Mouse (Mus musculus) embryonic facial prominence, embryonic 10.5 days (tissue): Measurements from ENCODE around the gene AK157302. TPM values are rescaled to one million over a fixed set of nuclear protein-coding genes. Genes with fewer than 3 reads are reported as not detected.
"Not testable (repeated sequence)": the region's sequence is repeated elsewhere in the genome, so short reads cannot be mapped to it uniquely, and the experiment has no call there.

Experiments
- DNase-seq: peaks from one replicate; pipeline ENCODE4 v3.0.0-alpha.2; 2017; ENCODE audit warnings: low spot score
- H3K27ac ChIP-seq: fragments of 300-500 bp; sonication (generic); replicated peaks from 2 replicates; pipeline ENCODE4 v1.5.1; 2016; ENCODE audit warnings: mild to moderate bottlenecking
- H3K27me3 ChIP-seq: fragments of 300-500 bp; sonication (generic); replicated peaks from 2 replicates; pipeline ENCODE4 v1.6.1; 2016; ENCODE audit warnings: low read depth, mild to moderate bottlenecking; ENCODE audit not compliant: poor library complexity, severe bottlenecking
- H3K36me3 ChIP-seq: fragments of 300-500 bp; sonication (generic); replicated peaks from 2 replicates; pipeline ENCODE4 v1.6.1; 2016; ENCODE audit warnings: mild to moderate bottlenecking, moderate library complexity
- H3K4me1 ChIP-seq: fragments of 300-500 bp; sonication (generic); 2 replicates; pipeline ENCODE4 v1.6.1; 2016
- H3K4me3 ChIP-seq: fragments of 300-500 bp; sonication (generic); 2 replicates; pipeline ENCODE4 v1.5.1; 2016; ENCODE audit warnings: mild to moderate bottlenecking, moderate library complexity
- H3K9me3 ChIP-seq: fragments of 300-500 bp; sonication (generic); 2 replicates; pipeline ENCODE4 v1.6.1; 2016; ENCODE audit warnings: mild to moderate bottlenecking
- WGBS: fragments of 180-500 bp; shearing (Covaris S2); methylation state at CpG from one replicate; pipeline ENCODE4 v1.1.7; 2016; 5-methylcytosine and 5-hydroxymethylcytosine counted together
- polyA plus RNA-seq: library from polyadenylated mRNA; unstranded; fragments of >200 nt; fragmentation: Nextera tagmentation; extraction: Ambion mirVana; gene quantifications from 2 replicates; pipeline ENCODE4 v1.2.1, GENCODE M21; 2016

Gene AK157302
- polyA plus RNA-seq = 0.63 TPM in 1 of 2 replicates, not detected in the other

GRCm38 (mm10) chr13:21495080-21495479 lies at the start of gene AK157302:
Gene AK157302, plus strand, starts transcription at chr13:21495223.
- H3K36me3 ChIP-seq = no peaks in the 10 kb centered on the region
- 94% methylated on average over 21 of the region's 21 CpGs for WGBS
- H3K4me1 ChIP-seq = no peaks in the 10 kb centered on the region
- no peak within 1 kb of the TSS for H3K27ac ChIP-seq
- H3K4me3 ChIP-seq = no peak within 1 kb of the TSS
- no peaks in the 10 kb centered on the region for H3K9me3 ChIP-seq
- DNase-seq = no peak
- H3K27me3 ChIP-seq = no peaks in the 10 kb centered on the region

GRCm38 (mm10) chr13:21446796-21447195 lies 48.2 kb upstream of the AK157302 start:
- no peaks in the 10 kb centered on the region for H3K27me3 ChIP-seq
- peaks cover 79% of the 10 kb centered on the region for H3K36me3 ChIP-seq
- H3K9me3 ChIP-seq = no peaks in the 10 kb centered on the region
- DNase-seq = no peak
- H3K27ac ChIP-seq = no peak overlapping the region
- 93% methylated on average over 9 of the region's 9 CpGs for WGBS
- no peaks in the 10 kb centered on the region for H3K4me1 ChIP-seq
- no peak overlapping the region for H3K4me3 ChIP-seq

GRCm38 (mm10) chr13:21447856-21448614 lies 47.0 kb upstream of the AK157302 start:
- DNase-seq = no peak
- H3K4me1 ChIP-seq = peaks cover 10% of the 10 kb centered on the region
- H3K36me3 ChIP-seq = peaks cover 75% of the 10 kb centered on the region
- no peak overlapping the region for H3K4me3 ChIP-seq
- WGBS = 74% methylated on average over 16 of the region's 16 CpGs
- no peaks in the 10 kb centered on the region for H3K9me3 ChIP-seq
- no peaks in the 10 kb centered on the region for H3K27me3 ChIP-seq
- H3K27ac ChIP-seq = no peak overlapping the region

- Histone ChIP-seq H3K36me3 (peaks cover 25% of the 10 kb centered on the region), H3K4me1 (peaks cover 14% of the 10 kb centered on the region), H3K4me3 (peak overlapping the region; percentile 84), H3K27me3 (peaks cover 8% of the 10 kb centered on the region; the same call in 1 of the 2 replicates), H3K27ac (peak overlapping the region; percentile 89), H3K9me3 (no peaks in the 10 kb centered on the region)
- DNase-seq = no peak
- WGBS = 3% methylated on average over 13 of the region's 13 CpGs
These were observed 42.0 kb upstream of the AK157302 start for GRCm38 (mm10) chr13:21453042-21453441.

DNA sequence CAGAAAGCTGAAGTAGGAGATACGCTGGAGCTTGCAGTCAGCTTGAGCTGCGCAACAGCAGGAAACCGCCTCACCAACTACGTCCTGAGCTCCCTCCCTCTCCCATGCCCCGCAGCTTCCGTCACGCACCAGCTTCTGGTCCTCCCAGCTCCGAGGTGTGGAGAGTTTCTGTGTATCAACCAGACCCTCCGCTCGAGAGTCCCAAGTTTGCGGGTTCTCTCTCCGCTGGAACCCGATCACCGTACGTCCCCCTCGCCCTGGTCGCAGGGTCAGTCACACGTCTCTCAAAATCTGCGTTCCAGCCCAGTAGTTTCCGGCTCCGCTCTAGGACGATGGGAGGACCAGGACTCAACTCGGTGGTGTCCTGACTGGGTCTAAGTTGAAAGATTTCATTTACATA lies 41.6 kb upstream of the AK157302 start, which contains the start of gene Zscan26:
Gene Zscan26 (minus strand): TSS at position 282 of the 400 bp plus-strand sequence.
- peak within 1 kb of the TSS; percentile 84 for H3K4me3 ChIP-seq
- peaks cover 14% of the 10 kb centered on the region for H3K4me1 ChIP-seq
- WGBS = under 1% methylated on average over 23 of the region's 23 CpGs
- H3K27me3 ChIP-seq = peaks cover 8% of the 10 kb centered on the region; the same call in 1 of the 2 replicates
- peaks cover 21% of the 10 kb centered on the region for H3K36me3 ChIP-seq
- DNase-seq = peak; percentile 88
- H3K9me3 ChIP-seq = no peaks in the 10 kb centered on the region
- H3K27ac ChIP-seq = peak within 1 kb of the TSS; percentile 89

GRCm38 (mm10) chr13:21454133-21454532 lies 40.9 kb upstream of the AK157302 start:
- DNase-seq = no peak
- peaks cover 14% of the 10 kb centered on the region for H3K4me1 ChIP-seq
- no peaks in the 10 kb centered on the region for H3K9me3 ChIP-seq
- no peak overlapping the region for H3K27ac ChIP-seq
- WGBS = 91% methylated on average over 3 of the region's 3 CpGs
- peaks cover 15% of the 10 kb centered on the region for H3K36me3 ChIP-seq
- H3K27me3 ChIP-seq = peaks cover 8% of the 10 kb centered on the region; the same call in 1 of the 2 replicates
- H3K4me3 ChIP-seq = no peak overlapping the region; the same call in 1 of the 2 replicates

DNA sequence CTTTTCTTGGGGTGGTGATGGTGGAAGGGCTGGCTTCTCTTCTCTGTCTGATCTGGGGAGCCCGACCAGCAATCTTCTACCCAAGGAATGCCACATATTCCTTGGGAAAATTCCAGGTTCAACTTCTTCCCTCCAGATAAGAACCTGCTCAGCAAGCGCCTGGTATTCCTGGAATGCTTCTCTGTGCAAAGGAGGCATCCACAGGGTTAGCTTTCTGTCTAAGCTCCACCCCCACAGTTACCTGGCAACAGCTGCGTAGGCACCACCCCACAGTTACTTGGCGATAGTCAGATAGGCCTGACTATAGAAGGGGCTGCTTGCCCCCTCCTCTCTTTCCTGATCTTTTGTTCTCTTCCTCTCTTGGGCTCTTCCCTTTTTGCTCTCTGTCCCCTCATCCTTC lies 38.7 kb upstream of the AK157302 start:
- peaks cover 14% of the 10 kb centered on the region for H3K4me1 ChIP-seq
- WGBS = 14% methylated on average over 4 of the region's 4 CpGs
- peak; percentile 39 for DNase-seq
- peaks cover 8% of the 10 kb centered on the region; the same call in 1 of the 2 replicates for H3K27me3 ChIP-seq
- peaks cover 4% of the 10 kb centered on the region for H3K36me3 ChIP-seq
- 0 out of 2 replicates have a peak overlapping the region, but pooled peaks have one; percentile 11 for H3K4me3 ChIP-seq
- no peaks in the 10 kb centered on the region for H3K9me3 ChIP-seq
- H3K27ac ChIP-seq = no peak overlapping the region

DNA sequence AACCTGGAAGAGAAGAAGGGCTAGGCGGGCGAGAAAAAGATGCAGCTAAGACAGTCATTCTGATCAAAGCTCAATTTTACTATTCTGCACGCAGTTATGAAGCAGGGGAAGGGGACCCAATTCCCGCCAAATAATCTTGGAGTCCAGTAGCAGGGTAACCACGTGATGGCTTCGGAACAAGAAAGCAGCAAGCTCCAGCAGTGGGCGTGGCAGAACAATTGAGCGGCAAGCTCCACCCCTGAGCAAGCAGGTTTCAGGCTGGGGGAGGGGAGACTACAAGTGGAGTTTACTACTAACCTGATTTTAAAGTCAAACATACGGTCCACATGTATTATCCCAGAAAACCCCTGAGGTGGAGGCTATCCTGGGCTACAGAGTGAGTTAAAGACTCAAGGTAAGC lies 32.5 kb upstream of the AK157302 start:
- 52% methylated on average over 9 of the region's 9 CpGs for WGBS
- H3K27me3 ChIP-seq, H3K27ac ChIP-seq, DNase-seq, H3K4me3 ChIP-seq, H3K4me1 ChIP-seq, H3K9me3 ChIP-seq, H3K36me3 ChIP-seq: not testable (repeated sequence)

- H3K4me3 ChIP-seq = no peak overlapping the region
- no peak overlapping the region for H3K27ac ChIP-seq
- H3K9me3 ChIP-seq = no peaks in the 10 kb centered on the region
- no peaks in the 10 kb centered on the region for H3K36me3 ChIP-seq
- H3K4me1 ChIP-seq = peaks cover 10% of the 10 kb centered on the region; the same call in 1 of the 2 replicates
- no peak for DNase-seq
- WGBS = 87% methylated on average over 10 of the region's 10 CpGs
- peaks cover 32% of the 10 kb centered on the region for H3K27me3 ChIP-seq
These were observed 27.7 kb upstream of the AK157302 start for GRCm38 (mm10) chr13:21467336-21467735.

DNA sequence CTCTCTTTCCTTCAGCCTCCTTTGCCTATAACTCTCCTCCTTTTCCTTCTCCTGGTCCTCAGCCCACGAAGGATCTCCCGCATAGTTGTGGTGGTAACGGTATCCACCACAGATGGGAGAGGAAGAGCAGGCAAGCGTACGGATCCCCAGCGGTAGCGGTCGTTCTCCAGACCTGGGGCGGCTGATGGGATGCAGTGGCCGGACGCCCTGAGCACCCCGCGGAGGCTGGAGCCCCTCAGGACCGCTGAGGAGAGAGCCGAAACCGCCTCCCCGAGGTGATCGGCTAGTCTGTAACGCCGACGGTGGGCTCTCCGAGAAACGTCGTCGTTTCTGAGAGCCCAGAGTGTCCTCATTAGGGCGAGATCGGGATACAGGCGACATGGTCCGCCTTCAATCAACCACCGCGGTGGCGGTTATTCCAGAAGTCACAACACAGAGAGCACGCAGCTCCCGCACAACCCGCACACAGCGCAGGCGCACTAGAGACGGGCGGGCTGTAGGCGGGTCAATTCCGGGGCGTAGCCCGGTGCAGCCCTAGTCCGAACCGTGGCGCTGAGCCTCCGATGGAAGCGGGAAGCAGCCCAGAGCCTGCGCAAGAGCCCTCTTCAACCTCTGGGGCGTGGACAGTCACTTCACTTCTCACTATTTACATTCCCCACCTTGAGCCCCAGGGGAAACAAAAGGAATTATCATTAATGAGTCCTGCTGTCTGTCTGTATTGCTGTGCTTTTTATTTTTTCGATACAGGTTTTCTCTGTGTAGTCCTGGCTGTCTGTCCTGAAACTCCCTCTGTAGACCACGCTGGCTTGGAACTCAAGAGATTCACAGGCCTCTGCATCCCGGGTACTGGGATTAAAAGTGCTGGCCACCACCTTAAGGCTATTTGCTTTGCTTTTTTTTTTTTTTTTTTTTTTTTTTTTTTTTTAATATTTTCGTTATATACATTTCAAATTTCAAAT lies 26.7 kb upstream of the AK157302 start, which contains the start of gene Nkapl:
Gene Nkapl (minus strand): TSS at position 449 of the 959 bp plus-strand sequence.
- Histone ChIP-seq H3K27ac (peak within 1 kb of the TSS; percentile 84), H3K9me3 (no peaks in the 10 kb centered on the region), H3K36me3 (no peaks in the 10 kb centered on the region), H3K27me3 (peaks cover 32% of the 10 kb centered on the region), H3K4me1 (peaks cover 10% of the 10 kb centered on the region; the same call in 1 of the 2 replicates), H3K4me3 (peak within 1 kb of the TSS; percentile 68)
- peak; percentile 90 for DNase-seq
- under 1% methylated on average over 54 of the region's 54 CpGs for WGBS

- Histone ChIP-seq H3K9me3 (no peaks in the 10 kb centered on the region), H3K4me1 (peaks cover 10% of the 10 kb centered on the region; the same call in 1 of the 2 replicates), H3K4me3 (no peak overlapping the region; the same call in 1 of the 2 replicates), H3K36me3 (no peaks in the 10 kb centered on the region), H3K27ac (no peak overlapping the region), H3K27me3 (peaks cover 32% of the 10 kb centered on the region)
- WGBS = 25% methylated on average over 9 of the region's 9 CpGs
- no peak for DNase-seq
These were observed 25.9 kb upstream of the AK157302 start for GRCm38 (mm10) chr13:21469097-21469496.

DNA sequence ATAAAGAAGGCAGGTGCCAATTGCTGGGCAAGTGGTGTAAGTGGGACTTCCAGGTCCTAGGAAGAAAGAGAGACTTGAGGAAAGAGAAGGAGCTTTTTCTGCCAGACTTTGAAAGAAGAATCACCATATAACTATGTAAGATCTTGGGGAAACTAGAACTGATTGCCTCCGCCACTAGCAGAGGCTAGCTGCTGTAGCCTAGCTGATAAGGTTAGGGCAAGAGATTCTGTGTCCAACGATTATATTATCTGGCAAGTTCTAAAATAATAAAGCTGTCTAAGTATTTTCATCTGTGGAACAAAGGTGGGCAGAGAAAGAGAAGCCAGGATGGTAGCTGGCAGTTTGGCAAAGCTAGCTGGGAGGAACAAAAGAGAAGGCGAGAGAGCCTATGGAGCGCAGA lies 22.6 kb upstream of the AK157302 start:
- peaks cover 10% of the 10 kb centered on the region; the same call in 1 of the 2 replicates for H3K4me1 ChIP-seq
- H3K9me3 ChIP-seq = no peaks in the 10 kb centered on the region
- no peaks in the 10 kb centered on the region for H3K36me3 ChIP-seq
- DNase-seq = no peak
- no peak overlapping the region for H3K4me3 ChIP-seq
- WGBS = 28% methylated on average over 4 of the region's 4 CpGs
- no peak overlapping the region for H3K27ac ChIP-seq
- H3K27me3 ChIP-seq = peaks cover 27% of the 10 kb centered on the region
